In genomic region chr7:121221158-121221557, GRCm38 (mm10) we compare ENCODE assay signal across 9 mouse cellular contexts.
"Had no signal": no experiment of that assay in that cellular context is flagged by ENCODE, and none has a peak within 500 bp of the region (broad histone marks: within the 10 kb centered on the region; RNA-seq: fewer than 3 reads in every experiment).

No protein-coding gene starts in this region.

- DNase-seq: kidney, adult 2 months; kidney, postnatal 14 days; lung, embryonic 14.5 days; lung, postnatal 10 days; lung, postnatal 4 days; thymus, postnatal 4 days had no signal

- ATAC-seq: intestine, embryonic 16.5 days; liver, embryonic 12.5 days; midbrain, embryonic 15.5 days had no signal
